Mouse (Mus musculus) limb, embryonic 11.5 days (tissue): ENCODE data around the gene Chsy1. TPM values are rescaled to one million over a fixed set of nuclear protein-coding genes. Genes with fewer than 3 reads are reported as not detected.

Experiments
- ATAC-seq: fragments of 200-750 bp; cut with Nextera tagmentation; 2 replicates; pipeline ENCODE4 v1.8.0; 2017; ENCODE audit warnings: low read depth; ENCODE audit not compliant: insufficient number of reproducible peaks, low FRiP score, low TSS enrichment
- DNase-seq: peaks from one replicate; pipeline ENCODE4 v3.0.0-alpha.2; 2015; ENCODE audit warnings: low spot score
- H3K27ac ChIP-seq: fragments of 300-500 bp; sonication (generic); replicated peaks from 2 replicates; pipeline ENCODE4 v1.5.1; 2014; ENCODE audit warnings: low read depth, mild to moderate bottlenecking, low read length
- H3K27me3 ChIP-seq: fragments of 300-500 bp; sonication (generic); 2 replicates; pipeline ENCODE4 v1.6.1; 2014; ENCODE audit warnings: mild to moderate bottlenecking, low read length, mixed read lengths; ENCODE audit not compliant: control insufficient read depth, insufficient read depth
- H3K36me3 ChIP-seq: fragments of 300-500 bp; sonication (generic); 2 replicates; pipeline ENCODE4 v1.6.1; 2014; ENCODE audit warnings: mild to moderate bottlenecking, low read length, moderate library complexity, mixed read lengths; ENCODE audit not compliant: control insufficient read depth, insufficient read depth
- H3K4me1 ChIP-seq: fragments of 300-500 bp; sonication (generic); 2 replicates; pipeline ENCODE4 v1.6.1; 2014; ENCODE audit warnings: low read length, mixed read lengths; ENCODE audit not compliant: control insufficient read depth, insufficient read depth
- H3K4me2 ChIP-seq: fragments of 300-500 bp; sonication (generic); 2 replicates; pipeline ENCODE4 v1.6.1; 2014; ENCODE audit warnings: low read depth, mild to moderate bottlenecking, moderate library complexity; ENCODE audit not compliant: severe bottlenecking
- H3K4me3 ChIP-seq: fragments of 300-500 bp; sonication (generic); 2 replicates; pipeline ENCODE4 v1.5.1; 2014; ENCODE audit warnings: low read depth, low read length
- H3K9ac ChIP-seq: fragments of 300-500 bp; sonication (generic); 2 replicates; pipeline ENCODE4 v1.6.1; 2014; ENCODE audit warnings: mild to moderate bottlenecking, low read length
- H3K9me3 ChIP-seq: fragments of 300-500 bp; sonication (generic); 2 replicates; pipeline ENCODE4 v1.6.1; 2016; ENCODE audit warnings: low read length; ENCODE audit not compliant: control insufficient read depth
- WGBS: fragments of 180-500 bp; shearing (Covaris S2); extraction: QIAGEN DNeasy Blood & Tissue Kit; methylation state at CpG from one replicate; pipeline ENCODE4 v1.1.7; 2014; 5-methylcytosine and 5-hydroxymethylcytosine counted together
- polyA plus RNA-seq: library from polyadenylated mRNA; unstranded; fragments of >200 nt; fragmentation: Nextera tagmentation; extraction: Ambion mirVana; gene quantifications from 2 replicates; pipeline ENCODE4 v1.2.1, GENCODE M21; 2014

The Chsy1 gene
- polyA plus RNA-seq, 1 experiment from 2014 or later: 27.1 TPM

GRCm38 (mm10) chr7:66149506-66149905, 40.2 kb downstream of the Chsy1 start:
- Histone ChIP-seq H3K9me3 (no peaks in the 10 kb centered on the region), H3K27ac (no peak overlapping the region), H3K27me3 (no peaks in the 10 kb centered on the region), H3K9ac (no peak overlapping the region), H3K4me1 (no peaks in the 10 kb centered on the region), H3K4me3 (no peak overlapping the region), H3K4me2 (no peak overlapping the region), H3K36me3 (0 out of 2 replicates have a peak, but pooled peaks cover 2% of the 10 kb centered on the region)
- 89% methylated on average over 8 of the region's 8 CpGs for WGBS
- no peak for ATAC-seq
- no peak for DNase-seq

DNA sequence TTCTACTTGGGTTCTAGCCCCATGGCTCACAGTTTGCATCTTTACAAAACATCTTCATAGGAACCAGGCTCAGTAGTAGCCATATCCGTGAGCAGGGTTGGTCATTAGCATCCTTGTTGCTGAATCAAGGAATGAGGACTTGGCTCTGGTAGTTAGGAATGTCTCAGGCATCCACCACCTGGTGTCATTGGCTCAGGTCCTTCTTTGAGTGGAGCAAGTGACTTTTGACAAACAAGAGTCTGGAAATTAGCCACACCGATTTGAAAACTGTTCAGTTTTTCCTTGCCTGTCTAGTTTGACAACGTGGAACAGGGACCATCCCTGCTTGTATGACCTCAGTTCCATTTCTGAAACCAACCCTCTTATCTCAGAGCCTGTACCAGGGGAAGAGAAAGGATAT, 41.1 kb downstream of the Chsy1 start:
- Histone ChIP-seq H3K27me3 (no peaks in the 10 kb centered on the region), H3K27ac (no peak overlapping the region), H3K4me2 (no peak overlapping the region), H3K9me3 (no peaks in the 10 kb centered on the region), H3K4me1 (no peaks in the 10 kb centered on the region), H3K4me3 (no peak overlapping the region), H3K9ac (no peak overlapping the region), H3K36me3 (0 out of 2 replicates have a peak, but pooled peaks cover 2% of the 10 kb centered on the region)
- ATAC-seq (no peak), DNase-seq (no peak)
- WGBS: 89% methylated on average over 3 of the region's 3 CpGs

DNA sequence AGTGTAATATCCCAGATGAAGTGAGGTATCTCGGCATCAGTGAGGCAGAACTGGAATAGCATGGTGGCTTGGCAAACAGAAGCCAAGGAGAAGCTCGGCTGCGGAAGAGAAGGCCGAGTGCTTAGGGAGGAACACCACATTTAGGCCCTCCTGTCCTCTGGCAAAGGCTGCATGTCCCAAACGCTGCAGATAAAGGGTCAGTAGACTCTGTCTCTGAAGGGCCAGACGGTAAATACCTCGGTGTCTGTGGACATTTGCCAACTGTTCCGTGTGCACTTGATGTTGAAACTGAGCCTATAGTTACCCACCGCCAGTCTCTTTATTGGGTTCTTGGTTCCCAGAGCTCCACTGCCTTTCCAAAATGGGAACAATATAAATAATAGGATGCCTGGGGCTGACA, 48.1 kb downstream of the Chsy1 start:
- WGBS: 88% methylated on average over 9 of the region's 9 CpGs
- Histone ChIP-seq H3K4me3 (no peak overlapping the region), H3K36me3 (no peaks in the 10 kb centered on the region), H3K9ac (no peak overlapping the region), H3K4me1 (no peaks in the 10 kb centered on the region), H3K9me3 (no peaks in the 10 kb centered on the region), H3K27ac (no peak overlapping the region), H3K4me2 (no peak overlapping the region), H3K27me3 (no peaks in the 10 kb centered on the region)
- DNase-seq (no peak), ATAC-seq (no peak)

DNA sequence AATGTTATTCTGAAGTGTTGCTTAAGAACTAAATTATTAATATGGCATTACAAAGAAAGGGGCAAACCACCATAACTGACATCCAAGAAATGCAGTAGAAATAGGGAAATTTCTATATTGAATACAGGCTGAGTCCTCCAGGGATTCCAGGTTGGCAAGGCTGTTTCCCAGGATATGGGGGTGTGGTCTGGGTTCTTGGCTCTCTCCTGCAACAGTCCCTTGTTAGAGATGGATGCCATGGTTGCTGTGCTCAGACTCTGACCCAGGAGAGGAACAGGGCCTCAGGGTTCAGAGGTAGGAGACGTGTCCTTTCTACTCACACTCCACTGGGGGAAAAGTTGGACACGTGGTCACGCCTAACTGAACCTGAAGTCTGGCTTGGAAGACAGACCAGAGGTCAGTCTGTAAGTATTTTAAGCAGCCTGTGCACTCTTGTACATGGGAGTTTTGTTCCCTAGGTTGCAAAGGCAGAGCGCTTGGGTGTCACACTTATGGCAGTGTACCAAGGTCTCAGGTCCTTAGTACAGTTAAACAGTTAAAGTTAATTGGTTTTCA, 48.6 kb downstream of the Chsy1 start:
- no peaks in the 10 kb centered on the region for H3K36me3 ChIP-seq
- H3K4me2 ChIP-seq: no peak overlapping the region
- H3K9me3 ChIP-seq: no peaks in the 10 kb centered on the region
- no peaks in the 10 kb centered on the region for H3K4me1 ChIP-seq
- no peak overlapping the region for H3K4me3 ChIP-seq
- no peak overlapping the region for H3K27ac ChIP-seq
- DNase-seq (no peak), ATAC-seq (no peak)
- no peaks in the 10 kb centered on the region for H3K27me3 ChIP-seq
- WGBS: 90% methylated on average over 4 of the region's 4 CpGs
- no peak overlapping the region for H3K9ac ChIP-seq

DNA sequence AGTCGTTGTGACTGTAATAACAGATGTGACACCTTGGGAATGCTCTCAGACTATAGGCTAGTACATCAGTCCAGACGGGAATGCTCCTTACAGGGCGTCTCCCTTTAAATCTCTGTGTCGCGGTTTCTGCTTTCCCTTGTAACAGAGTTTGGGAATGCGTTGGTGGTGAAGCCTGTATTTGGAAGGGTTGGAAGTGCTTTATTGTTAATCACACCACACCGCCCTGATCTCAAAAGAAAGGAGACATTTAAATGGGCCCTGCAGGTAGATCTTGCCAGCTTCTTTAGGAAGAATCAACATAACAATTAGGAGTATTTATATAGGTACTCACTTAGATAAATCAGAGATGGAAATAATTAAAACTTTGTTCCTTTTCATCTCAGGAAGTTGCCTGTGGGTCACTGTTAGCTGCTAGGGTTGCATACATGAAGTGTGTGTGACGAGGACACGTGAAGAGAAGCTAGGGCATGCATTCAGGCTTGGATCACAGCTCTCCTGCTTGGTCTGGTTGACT, 49.4 kb downstream of the Chsy1 start:
- no peak overlapping the region for H3K4me2 ChIP-seq
- no peaks in the 10 kb centered on the region for H3K4me1 ChIP-seq
- H3K27ac ChIP-seq: no peak overlapping the region
- no peak overlapping the region for H3K9ac ChIP-seq
- 83% methylated on average over 9 of the region's 9 CpGs for WGBS
- no peaks in the 10 kb centered on the region for H3K27me3 ChIP-seq
- H3K4me3 ChIP-seq: no peak overlapping the region
- ATAC-seq: no peak
- H3K36me3 ChIP-seq: no peaks in the 10 kb centered on the region
- no peaks in the 10 kb centered on the region for H3K9me3 ChIP-seq
- no peak for DNase-seq

DNA sequence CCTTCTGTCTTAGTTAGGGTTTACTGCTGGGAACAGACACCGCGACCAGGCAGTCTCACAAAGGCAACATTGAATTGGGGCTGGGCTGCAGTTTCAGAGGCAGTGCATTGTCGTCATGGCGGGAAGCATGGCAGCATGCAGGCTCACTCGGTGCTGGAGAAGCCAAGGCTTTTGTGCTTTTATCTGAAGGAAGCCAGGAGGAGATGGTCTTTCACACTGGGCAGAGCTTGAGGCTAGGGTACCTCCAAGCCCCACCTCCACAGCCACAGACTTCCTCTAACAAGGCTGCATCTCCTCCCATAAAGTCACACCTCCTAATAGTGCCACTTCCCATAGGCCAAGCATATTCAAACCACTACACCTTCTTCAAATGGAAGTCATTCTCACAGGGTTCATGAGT, 50.6 kb downstream of the Chsy1 start:
- H3K4me3 ChIP-seq: no peak overlapping the region
- H3K9me3 ChIP-seq: no peaks in the 10 kb centered on the region
- no peak overlapping the region for H3K4me2 ChIP-seq
- 85% methylated on average over 5 of the region's 5 CpGs for WGBS
- no peaks in the 10 kb centered on the region for H3K4me1 ChIP-seq
- no peak overlapping the region for H3K9ac ChIP-seq
- H3K36me3 ChIP-seq: no peaks in the 10 kb centered on the region
- no peak for DNase-seq
- no peaks in the 10 kb centered on the region for H3K27me3 ChIP-seq
- no peak overlapping the region for H3K27ac ChIP-seq
- ATAC-seq: no peak

DNA sequence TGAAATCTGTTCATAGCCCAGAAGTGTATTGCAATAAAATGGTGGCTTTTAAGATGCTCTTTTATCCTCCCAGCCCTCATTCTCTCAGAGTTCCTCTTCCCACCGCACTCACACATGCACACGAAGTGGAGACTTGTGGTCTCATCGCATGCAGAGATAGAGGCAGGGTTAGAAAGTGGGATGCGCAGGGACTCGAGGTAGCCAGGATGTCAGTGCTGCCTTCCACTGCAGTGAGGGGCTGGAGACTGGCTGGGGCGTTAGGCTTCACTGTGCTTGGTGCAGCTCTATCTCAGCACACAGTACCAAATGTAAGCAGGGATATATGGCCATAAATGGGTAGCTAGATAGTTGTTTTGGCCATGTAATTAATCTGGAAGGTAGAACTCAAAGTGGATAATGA, 52.5 kb downstream of the Chsy1 start:
- Histone ChIP-seq H3K9me3 (no peaks in the 10 kb centered on the region), H3K4me1 (no peaks in the 10 kb centered on the region), H3K27me3 (no peaks in the 10 kb centered on the region), H3K36me3 (no peaks in the 10 kb centered on the region), H3K4me3 (no peak overlapping the region), H3K27ac (no peak overlapping the region), H3K9ac (no peak overlapping the region), H3K4me2 (no peak overlapping the region)
- DNase-seq: no peak
- WGBS: 98% methylated on average over 6 of the region's 6 CpGs
- ATAC-seq: no peak

GRCm38 (mm10) chr7:66162489-66162888, 53.2 kb downstream of the Chsy1 start:
- ATAC-seq: no peak
- H3K4me2 ChIP-seq: no peak overlapping the region
- WGBS: 92% methylated on average over 7 of the region's 7 CpGs

GRCm38 (mm10) chr7:66162981-66163380, 53.7 kb downstream of the Chsy1 start:
- ATAC-seq: no peak
- no peak overlapping the region for H3K4me2 ChIP-seq
- H3K27ac ChIP-seq: no peak overlapping the region
- WGBS: 94% methylated on average over 1 of the region's 1 CpGs
- no peaks in the 10 kb centered on the region for H3K36me3 ChIP-seq
- no peaks in the 10 kb centered on the region for H3K27me3 ChIP-seq
- H3K4me1 ChIP-seq: no peaks in the 10 kb centered on the region
- H3K9me3 ChIP-seq: no peaks in the 10 kb centered on the region
- no peak overlapping the region for H3K9ac ChIP-seq
- H3K4me3 ChIP-seq: no peak overlapping the region
- DNase-seq: no peak

More at GRCm38 (mm10) chr7:66162489-66162888, 53.2 kb downstream of the Chsy1 start:
- Histone ChIP-seq H3K9ac (no peak overlapping the region), H3K9me3 (no peaks in the 10 kb centered on the region), H3K4me3 (no peak overlapping the region), H3K36me3 (no peaks in the 10 kb centered on the region), H3K27ac (no peak overlapping the region), H3K4me1 (no peaks in the 10 kb centered on the region), H3K27me3 (no peaks in the 10 kb centered on the region)
- DNase-seq: no peak
